Mouse (Mus musculus) limb, embryonic 15.5 days (tissue): ENCODE results near the gene Npas2. TPM values are rescaled to one million over a fixed set of nuclear protein-coding genes. Genes with fewer than 3 reads are reported as not detected.

Experiments
- ATAC-seq: fragments of 200-750 bp; cut with Nextera tagmentation; 2 replicates; pipeline ENCODE4 v1.8.0; 2017; ENCODE audit warnings: low read depth, moderate TSS enrichment; ENCODE audit not compliant: insufficient number of reproducible peaks, low FRiP score, low TSS enrichment
- H3K27ac ChIP-seq: fragments of 300-500 bp; sonication (generic); 2 replicates; pipeline ENCODE4 v1.5.1; 2015; ENCODE audit warnings: moderate library complexity, mild to moderate bottlenecking, inconsistent platforms
- H3K27me3 ChIP-seq: fragments of 300-500 bp; sonication (generic); 2 replicates; pipeline ENCODE4 v1.6.1; 2015; ENCODE audit warnings: inconsistent platforms
- H3K36me3 ChIP-seq: fragments of 300-500 bp; sonication (generic); 2 replicates; pipeline ENCODE4 v1.6.1; 2015; ENCODE audit warnings: inconsistent platforms
- H3K4me1 ChIP-seq: fragments of 300-500 bp; sonication (generic); 2 replicates; pipeline ENCODE4 v1.6.1; 2015; ENCODE audit warnings: inconsistent platforms
- H3K4me2 ChIP-seq: fragments of 300-500 bp; sonication (generic); 2 replicates; pipeline ENCODE4 v1.6.1; 2015; ENCODE audit warnings: mild to moderate bottlenecking, inconsistent platforms
- H3K4me3 ChIP-seq: fragments of 300-500 bp; sonication (generic); 2 replicates; pipeline ENCODE4 v1.5.1; 2015; ENCODE audit warnings: mild to moderate bottlenecking, inconsistent platforms
- H3K9ac ChIP-seq: fragments of 300-500 bp; sonication (generic); 2 replicates; pipeline ENCODE4 v1.6.1; 2015; ENCODE audit warnings: inconsistent platforms
- H3K9me3 ChIP-seq: fragments of 300-500 bp; sonication (generic); 2 replicates; pipeline ENCODE4 v1.6.1; 2016; ENCODE audit warnings: inconsistent platforms
- WGBS: fragments of 180-500 bp; shearing (Covaris S2); methylation state at CpG from one replicate; pipeline ENCODE4 v1.1.7; 2015; 5-methylcytosine and 5-hydroxymethylcytosine counted together
- polyA plus RNA-seq: library from polyadenylated mRNA; unstranded; fragments of >200 nt; fragmentation: Nextera tagmentation; extraction: Ambion mirVana; gene quantifications from 2 replicates; pipeline ENCODE4 v1.2.1, GENCODE M21; 2015

Npas2 gene
- polyA plus RNA-seq, 1 experiment from 2014 or later = 2.5 TPM

DNA sequence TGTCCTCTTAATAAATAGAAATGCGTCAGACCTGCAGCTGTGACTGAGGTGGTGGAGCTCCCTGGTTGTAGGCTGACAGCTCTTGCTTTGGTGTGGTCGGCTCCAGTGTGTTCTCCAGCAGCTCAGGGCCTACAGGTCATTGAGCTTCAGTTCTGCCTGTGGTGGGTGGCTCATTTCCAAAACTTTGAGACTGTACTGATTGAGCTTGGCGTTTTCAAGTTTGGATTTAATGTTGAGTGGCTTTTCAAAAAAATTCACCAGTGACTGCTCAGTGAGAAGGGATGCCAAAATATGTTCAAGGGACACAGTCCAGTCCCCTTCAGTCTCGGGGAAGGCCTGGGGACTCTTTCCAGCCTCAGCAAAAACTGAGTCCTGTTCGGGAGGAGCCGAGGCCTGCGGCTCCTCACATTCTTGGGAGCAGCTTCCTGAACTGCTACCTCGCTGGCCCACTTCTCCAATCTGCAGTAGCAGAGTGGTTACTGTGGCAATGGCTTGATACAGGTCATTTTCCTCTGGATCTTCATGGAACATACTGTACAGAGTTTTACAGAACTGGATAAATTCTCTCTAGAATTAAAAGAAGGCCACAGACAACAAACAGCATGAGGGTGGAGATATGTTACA is 178.8 kb downstream of the Npas2 start:
- Histone ChIP-seq H3K9ac (no peak overlapping the region; the same call in 1 of the 2 replicates), H3K4me1 (peaks cover 8% of the 10 kb centered on the region), H3K9me3 (no peaks in the 10 kb centered on the region), H3K4me2 (no peak overlapping the region), H3K36me3 (peaks cover 61% of the 10 kb centered on the region), H3K27me3 (no peaks in the 10 kb centered on the region), H3K4me3 (no peak overlapping the region), H3K27ac (no peak overlapping the region)
- no peak for ATAC-seq
- WGBS = 86% methylated on average over 8 of the region's 8 CpGs

DNA sequence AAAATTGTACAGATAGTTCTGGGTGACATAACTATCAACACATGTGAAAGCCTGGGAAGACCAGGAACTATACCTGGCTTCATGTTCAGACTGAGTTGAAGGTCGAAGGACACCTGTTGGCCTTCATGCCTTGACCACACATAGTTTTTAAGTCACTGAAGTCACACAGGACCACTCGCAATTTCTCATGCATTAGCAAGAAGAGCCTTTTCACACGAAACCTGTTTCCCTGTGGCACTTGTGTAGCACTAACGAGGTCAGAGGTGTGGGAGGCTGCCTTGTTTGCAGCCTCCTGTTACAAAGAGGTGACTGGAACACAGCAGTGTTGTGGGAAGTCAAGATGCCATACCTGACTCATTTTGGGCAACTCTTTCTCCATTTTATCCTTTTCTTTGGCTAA is 179.8 kb downstream of the Npas2 start:
- Histone ChIP-seq H3K27ac (no peak overlapping the region), H3K4me1 (peaks cover 8% of the 10 kb centered on the region), H3K9ac (no peak overlapping the region), H3K27me3 (no peaks in the 10 kb centered on the region), H3K4me2 (no peak overlapping the region), H3K9me3 (no peaks in the 10 kb centered on the region), H3K36me3 (peaks cover 65% of the 10 kb centered on the region), H3K4me3 (no peak overlapping the region)
- 60% methylated on average over 4 of the region's 4 CpGs for WGBS
- no peak for ATAC-seq

DNA sequence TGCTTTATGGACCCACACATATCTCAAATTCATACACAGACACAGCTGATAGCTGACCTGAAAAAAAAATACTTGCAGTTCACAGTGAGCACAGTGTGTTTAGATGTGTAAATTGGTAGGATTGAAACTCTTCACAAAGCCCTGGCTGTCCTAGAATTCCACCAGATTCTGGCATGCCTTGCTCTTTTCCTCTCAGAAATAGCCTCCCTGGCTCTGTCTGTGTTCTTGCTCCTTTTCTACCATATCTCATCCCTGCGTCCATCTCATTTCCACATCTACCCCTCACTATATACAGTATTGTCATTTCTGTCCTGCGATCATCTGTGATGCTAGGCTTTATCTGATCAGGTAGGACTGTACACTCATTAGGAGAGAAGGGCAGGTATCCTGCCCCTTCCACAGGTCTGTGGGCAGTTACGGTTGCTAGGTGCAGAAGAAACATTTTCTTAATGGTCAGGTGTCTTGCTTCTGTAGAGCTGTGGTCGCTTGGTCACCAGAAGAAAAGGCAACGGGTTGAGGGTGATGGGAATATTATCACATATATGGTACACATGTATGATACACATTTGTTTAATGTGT is 180.8 kb downstream of the Npas2 start:
- Histone ChIP-seq H3K27ac (no peak overlapping the region), H3K4me2 (no peak overlapping the region), H3K36me3 (peaks cover 62% of the 10 kb centered on the region), H3K9ac (no peak overlapping the region), H3K9me3 (no peaks in the 10 kb centered on the region), H3K27me3 (no peaks in the 10 kb centered on the region), H3K4me1 (peaks cover 4% of the 10 kb centered on the region), H3K4me3 (no peak overlapping the region)
- 89% methylated on average over 5 of the region's 5 CpGs for WGBS
- no peak for ATAC-seq

DNA sequence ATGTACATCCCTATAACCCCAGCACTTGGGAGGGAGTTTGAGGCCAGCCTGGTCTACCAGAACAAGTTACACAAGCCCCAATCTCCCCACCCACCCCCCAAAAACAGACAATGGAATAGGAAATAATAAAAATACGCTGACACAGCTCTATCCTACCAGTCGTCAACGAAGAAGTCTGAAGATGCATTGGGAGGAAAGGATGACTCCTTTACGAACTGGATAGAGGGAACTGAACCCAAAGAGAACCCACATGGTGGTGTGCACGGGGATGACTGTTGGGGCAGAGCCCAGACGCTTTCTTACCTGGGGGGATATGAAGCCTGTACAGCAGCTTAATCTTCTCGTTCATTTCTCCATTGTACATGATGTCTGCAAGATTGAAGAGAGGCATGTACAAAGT is 182.6 kb downstream of the Npas2 start:
- Histone ChIP-seq H3K4me2 (no peak overlapping the region), H3K27me3 (no peaks in the 10 kb centered on the region), H3K9ac (no peak overlapping the region), H3K4me1 (no peaks in the 10 kb centered on the region), H3K36me3 (peaks cover 45% of the 10 kb centered on the region), H3K27ac (no peak overlapping the region), H3K4me3 (no peak overlapping the region), H3K9me3 (no peaks in the 10 kb centered on the region)
- no peak for ATAC-seq
- 80% methylated on average over 7 of the region's 7 CpGs for WGBS

DNA sequence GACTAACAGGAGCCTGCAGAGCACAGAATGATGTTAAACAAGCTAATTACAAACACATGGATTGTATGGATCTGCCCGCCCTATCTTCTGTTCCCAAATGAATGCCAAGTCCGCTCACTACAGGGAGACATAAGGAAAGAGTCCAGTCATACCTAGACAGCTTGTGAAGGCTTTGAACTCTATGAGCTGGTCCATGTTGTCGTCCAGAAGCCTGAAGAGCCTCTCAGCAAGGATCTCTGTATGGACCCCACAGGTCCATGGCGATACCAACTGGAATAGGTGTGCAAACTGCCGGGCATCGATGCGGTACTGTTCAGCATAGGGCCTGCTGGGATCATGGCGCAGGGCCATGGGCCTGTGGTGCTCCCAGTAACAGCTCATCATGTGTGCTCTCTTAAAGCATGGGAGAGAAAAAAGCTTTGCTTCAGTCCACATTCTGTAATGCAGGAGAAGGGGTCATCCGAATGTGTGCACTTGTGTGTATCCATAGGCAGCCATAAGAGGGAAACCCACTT is 183.3 kb downstream of the Npas2 start:
- Histone ChIP-seq H3K9me3 (no peaks in the 10 kb centered on the region), H3K4me1 (no peaks in the 10 kb centered on the region), H3K4me3 (no peak overlapping the region), H3K36me3 (peaks cover 41% of the 10 kb centered on the region), H3K27me3 (no peaks in the 10 kb centered on the region), H3K27ac (no peak overlapping the region), H3K4me2 (no peak overlapping the region), H3K9ac (no peak overlapping the region)
- WGBS = 89% methylated on average over 9 of the region's 9 CpGs
- no peak for ATAC-seq

DNA sequence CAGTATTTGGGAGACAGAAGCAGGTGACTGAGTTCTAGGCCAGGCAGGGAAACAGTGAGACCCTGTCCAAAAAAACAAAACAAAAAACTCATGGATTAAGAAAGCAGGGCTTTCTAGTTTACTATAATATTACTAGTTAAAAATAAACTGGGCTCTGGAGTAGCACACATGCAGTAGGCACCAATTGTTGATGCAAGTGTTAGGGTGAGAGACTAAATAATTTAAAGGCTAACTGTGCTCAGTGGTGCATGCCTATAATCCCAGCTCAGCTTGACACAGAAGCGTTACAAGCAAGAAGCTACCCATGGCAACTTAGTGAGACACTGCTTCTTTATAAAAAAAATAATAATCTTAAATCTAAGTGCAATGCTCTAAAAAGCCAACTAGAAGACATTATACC is 185.0 kb downstream of the Npas2 start:
- Histone ChIP-seq H3K27ac (no peak overlapping the region), H3K36me3 (peaks cover 24% of the 10 kb centered on the region; the same call in 1 of the 2 replicates), H3K4me2 (no peak overlapping the region), H3K4me1 (no peaks in the 10 kb centered on the region), H3K9me3 (no peaks in the 10 kb centered on the region), H3K9ac (no peak overlapping the region), H3K27me3 (no peaks in the 10 kb centered on the region), H3K4me3 (no peak overlapping the region)
- no peak for ATAC-seq
- 80% methylated on average over 1 of the region's 1 CpGs for WGBS

DNA sequence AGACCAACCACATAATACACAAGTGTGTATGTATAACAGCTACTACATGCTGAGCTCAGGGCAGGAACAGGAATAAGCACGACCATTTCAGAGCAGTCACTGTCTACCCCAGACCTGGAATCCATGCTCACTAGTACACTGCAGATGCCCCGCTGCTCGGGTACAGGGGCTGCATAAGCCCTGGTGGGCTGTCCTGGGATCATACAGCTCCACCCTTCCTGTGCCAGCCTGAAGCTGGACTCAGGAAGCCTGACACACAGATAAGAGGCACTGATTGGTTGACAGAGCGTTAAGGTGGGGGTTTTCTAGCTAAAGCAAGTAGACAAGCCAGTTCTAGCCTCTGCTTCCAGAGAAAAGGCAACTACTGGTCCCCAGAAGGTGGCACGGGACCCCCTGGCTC is 185.5 kb downstream of the Npas2 start:
- Histone ChIP-seq H3K9ac (no peak overlapping the region), H3K27ac (no peak overlapping the region), H3K27me3 (no peaks in the 10 kb centered on the region), H3K4me3 (no peak overlapping the region), H3K4me2 (no peak overlapping the region), H3K9me3 (no peaks in the 10 kb centered on the region), H3K4me1 (no peaks in the 10 kb centered on the region), H3K36me3 (peaks cover 19% of the 10 kb centered on the region; the same call in 1 of the 2 replicates)
- ATAC-seq = no peak
- WGBS = 59% methylated on average over 5 of the region's 5 CpGs

DNA sequence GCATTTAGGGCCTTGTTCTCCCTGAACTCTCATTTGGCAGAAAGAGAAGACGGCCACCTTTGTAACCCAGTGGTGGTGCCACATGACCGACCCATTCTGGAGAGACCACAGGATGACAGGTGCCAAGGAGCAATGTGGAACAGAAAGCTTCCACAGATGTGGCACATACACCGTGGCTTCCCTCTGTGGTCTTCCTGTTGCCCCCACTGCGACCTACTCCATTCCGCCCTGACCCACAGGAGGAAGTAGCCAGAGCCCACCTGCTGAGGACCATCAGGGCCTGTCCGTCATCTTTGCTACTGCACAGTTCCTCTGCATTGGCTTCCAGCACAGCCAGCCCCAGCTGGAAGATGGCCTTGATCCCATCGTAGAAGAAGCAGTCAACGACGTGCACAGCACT is 187.5 kb downstream of the Npas2 start:
- Histone ChIP-seq H3K27ac (no peak overlapping the region), H3K9me3 (no peaks in the 10 kb centered on the region), H3K4me2 (no peak overlapping the region), H3K4me1 (no peaks in the 10 kb centered on the region), H3K9ac (no peak overlapping the region), H3K27me3 (no peaks in the 10 kb centered on the region), H3K4me3 (no peak overlapping the region), H3K36me3 (peaks cover 19% of the 10 kb centered on the region; the same call in 1 of the 2 replicates)
- no peak for ATAC-seq
- 84% methylated on average over 9 of the region's 9 CpGs for WGBS

DNA sequence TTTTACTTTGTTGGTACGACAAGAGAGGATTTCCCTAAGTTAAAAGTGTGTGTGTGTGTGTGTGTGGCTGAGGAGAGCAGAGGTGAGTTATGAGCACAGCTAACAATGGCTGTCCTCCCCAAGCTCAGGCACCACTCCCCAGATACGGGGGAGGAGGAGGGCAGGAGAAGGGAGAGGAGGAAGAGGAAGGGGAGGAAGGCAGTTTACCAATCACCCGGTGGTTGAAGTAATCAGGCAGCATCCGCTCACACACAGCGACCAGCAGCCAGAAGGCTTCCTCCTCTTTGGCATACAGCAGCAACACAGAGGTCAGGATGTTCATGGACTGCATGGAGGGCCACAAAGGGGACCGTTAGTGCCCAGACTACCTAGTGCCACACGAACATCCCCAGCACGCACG is 191.4 kb downstream of the Npas2 start:
- WGBS = 82% methylated on average over 9 of the region's 9 CpGs
- Histone ChIP-seq H3K9ac (no peak overlapping the region), H3K4me3 (no peak overlapping the region), H3K4me2 (no peak overlapping the region), H3K4me1 (no peaks in the 10 kb centered on the region), H3K27ac (no peak overlapping the region), H3K9me3 (no peaks in the 10 kb centered on the region), H3K36me3 (peaks cover 8% of the 10 kb centered on the region; the same call in 1 of the 2 replicates), H3K27me3 (no peaks in the 10 kb centered on the region)
- no peak for ATAC-seq

DNA sequence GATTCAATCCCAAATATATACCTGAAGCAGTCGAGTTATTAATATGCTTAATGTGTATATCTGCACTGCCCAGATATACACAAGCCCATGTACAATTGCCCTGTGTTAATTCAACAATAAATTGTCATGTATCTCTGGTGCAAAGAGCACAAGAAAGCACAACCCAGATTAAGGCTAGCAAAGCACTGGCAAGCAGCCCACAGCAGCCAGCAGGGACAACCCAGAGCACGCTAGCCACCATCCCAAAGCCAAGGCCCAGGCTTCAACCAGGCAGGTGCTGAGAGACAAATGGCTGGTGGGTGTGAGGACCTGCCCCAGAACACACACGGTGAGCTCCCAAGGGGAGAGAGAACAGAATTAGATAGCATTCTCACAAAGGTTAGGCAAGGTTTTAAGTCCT is 192.9 kb downstream of the Npas2 start:
- Histone ChIP-seq H3K27me3 (no peaks in the 10 kb centered on the region), H3K9me3 (no peaks in the 10 kb centered on the region), H3K4me2 (no peak overlapping the region), H3K27ac (no peak overlapping the region), H3K9ac (no peak overlapping the region), H3K4me3 (no peak overlapping the region), H3K4me1 (no peaks in the 10 kb centered on the region), H3K36me3 (peaks cover 4% of the 10 kb centered on the region; the same call in 1 of the 2 replicates)
- WGBS = 72% methylated on average over 3 of the region's 3 CpGs
- no peak for ATAC-seq

DNA sequence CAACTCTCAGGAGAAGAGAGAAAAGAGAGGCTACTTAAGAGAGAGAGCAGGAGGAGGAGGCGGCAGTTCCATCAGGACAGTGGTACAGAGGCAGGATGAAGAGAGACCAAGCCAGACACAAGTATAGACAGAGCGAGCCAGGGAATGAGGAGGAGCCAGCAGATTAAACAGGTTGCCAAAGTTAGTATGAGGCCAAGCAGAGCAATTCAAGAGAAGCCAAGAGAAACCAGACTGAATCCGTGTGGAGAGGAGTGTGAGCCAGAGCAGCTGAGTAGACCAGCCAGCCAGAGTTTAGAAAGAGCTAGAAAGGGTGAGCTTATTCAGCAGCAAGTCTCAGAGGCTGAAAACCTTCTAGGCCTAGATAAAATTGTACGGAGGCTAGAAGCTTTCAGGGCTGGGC is 194.0 kb downstream of the Npas2 start:
- ATAC-seq = no peak
- Histone ChIP-seq H3K9ac (no peak overlapping the region), H3K4me2 (no peak overlapping the region), H3K36me3 (peaks cover 4% of the 10 kb centered on the region; the same call in 1 of the 2 replicates), H3K27ac (no peak overlapping the region), H3K27me3 (no peaks in the 10 kb centered on the region), H3K9me3 (no peaks in the 10 kb centered on the region), H3K4me3 (no peak overlapping the region), H3K4me1 (no peaks in the 10 kb centered on the region)
- 70% methylated on average over 4 of the region's 4 CpGs for WGBS

DNA sequence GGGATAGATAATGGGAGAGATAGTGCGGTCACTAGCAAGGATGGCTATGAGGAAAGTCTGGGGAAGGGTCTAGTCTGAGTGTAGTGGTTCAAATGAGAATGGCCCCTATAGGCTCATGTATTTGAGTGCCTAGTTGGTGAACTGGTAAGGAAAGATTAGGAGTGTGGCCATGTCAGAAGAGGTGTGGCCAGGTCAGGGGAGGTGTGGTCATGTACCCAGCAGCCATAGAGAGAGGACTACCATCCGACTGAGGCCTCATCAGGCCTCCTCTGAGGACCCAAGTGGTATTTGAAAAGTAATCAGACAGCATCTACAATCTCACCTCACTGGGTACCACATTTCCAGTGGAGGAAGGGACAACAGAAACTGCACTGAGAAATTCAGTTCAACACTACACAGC is 194.6 kb downstream of the Npas2 start:
- WGBS = 80% methylated on average over 2 of the region's 2 CpGs
- H3K4me3 ChIP-seq = no peak overlapping the region
- no peaks in the 10 kb centered on the region for H3K9me3 ChIP-seq
- no peak overlapping the region for H3K27ac ChIP-seq
- peaks cover 4% of the 10 kb centered on the region; the same call in 1 of the 2 replicates for H3K36me3 ChIP-seq
- no peak overlapping the region for H3K9ac ChIP-seq
- no peak overlapping the region for H3K4me2 ChIP-seq
- ATAC-seq = peak; percentile 37; the same call in 1 of the 2 replicates
- no peaks in the 10 kb centered on the region for H3K4me1 ChIP-seq
- H3K27me3 ChIP-seq = no peaks in the 10 kb centered on the region
